Mouse (Mus musculus) kidney, embryonic 15.5 days (tissue): Measurements from ENCODE around the gene Fez2. TPM values are rescaled to one million over a fixed set of nuclear protein-coding genes. Genes with fewer than 3 reads are reported as not detected.

Source experiments
- ATAC-seq: fragments of 200-750 bp; cut with Nextera tagmentation; replicated peaks from 2 replicates; pipeline ENCODE4 v1.8.0; 2017; ENCODE audit warnings: moderate TSS enrichment; ENCODE audit not compliant: low FRiP score
- H3K27ac ChIP-seq: fragments of 300-500 bp; sonication (generic); 2 replicates; pipeline ENCODE4 v1.5.1; 2015; ENCODE audit warnings: mild to moderate bottlenecking, inconsistent platforms
- H3K27me3 ChIP-seq: fragments of 300-500 bp; sonication (generic); 2 replicates; pipeline ENCODE4 v1.6.1; 2015; ENCODE audit warnings: inconsistent platforms
- H3K36me3 ChIP-seq: fragments of 300-500 bp; sonication (generic); 2 replicates; pipeline ENCODE4 v1.6.1; 2015; ENCODE audit warnings: inconsistent platforms
- H3K4me1 ChIP-seq: fragments of 300-500 bp; sonication (generic); 2 replicates; pipeline ENCODE4 v1.6.1; 2015; ENCODE audit warnings: inconsistent platforms
- H3K4me2 ChIP-seq: fragments of 300-500 bp; sonication (generic); 2 replicates; pipeline ENCODE4 v1.6.1; 2015; ENCODE audit warnings: moderate library complexity, mild to moderate bottlenecking, inconsistent platforms
- H3K4me3 ChIP-seq: fragments of 300-500 bp; sonication (generic); replicated peaks from 2 replicates; pipeline ENCODE4 v1.5.1; 2015; ENCODE audit warnings: mild to moderate bottlenecking, inconsistent platforms
- H3K9ac ChIP-seq: fragments of 300-500 bp; sonication (generic); 2 replicates; pipeline ENCODE4 v1.6.1; 2015; ENCODE audit warnings: mild to moderate bottlenecking, inconsistent platforms
- H3K9me3 ChIP-seq: fragments of 300-500 bp; sonication (generic); replicated peaks from 2 replicates; pipeline ENCODE4 v1.6.1; 2016; ENCODE audit warnings: inconsistent platforms
- WGBS: fragments of 180-500 bp; shearing (Covaris S2); methylation state at CpG from one replicate; pipeline ENCODE4 v1.1.7; 2015; ENCODE audit warnings: mixed read lengths; 5-methylcytosine and 5-hydroxymethylcytosine counted together
- polyA plus RNA-seq: library from polyadenylated mRNA; unstranded; fragments of >200 nt; fragmentation: Nextera tagmentation; extraction: Ambion mirVana; gene quantifications from 2 replicates; pipeline ENCODE4 v1.2.1, GENCODE M21; 2015

Fez2 gene
- polyA plus RNA-seq, 1 experiment from 2014 or later, result 40.2 TPM

DNA sequence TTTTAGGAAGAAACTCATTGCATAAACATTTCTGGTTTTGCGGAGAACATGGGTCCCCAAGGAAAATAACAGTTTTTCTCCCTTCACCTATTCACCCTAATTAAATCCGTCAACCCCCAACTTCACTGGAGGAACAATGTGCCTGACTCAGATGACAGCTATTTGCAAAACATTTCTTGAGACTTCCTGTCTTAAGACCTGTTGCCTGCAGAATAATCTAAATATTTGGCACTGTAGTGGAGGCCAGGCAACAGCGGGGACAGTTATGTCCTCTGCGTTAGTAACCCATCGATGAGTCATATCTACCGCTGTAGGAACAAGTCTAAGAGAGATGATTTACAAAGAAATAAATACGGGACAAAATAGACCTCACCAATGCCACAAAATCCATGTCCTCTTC lies 26.9 kb upstream of the Fez2 start:
- Histone ChIP-seq H3K4me3 (no peak overlapping the region), H3K4me2 (no peak overlapping the region), H3K27me3 (no peaks in the 10 kb centered on the region), H3K9ac (no peak overlapping the region), H3K36me3 (no peaks in the 10 kb centered on the region), H3K9me3 (no peaks in the 10 kb centered on the region), H3K27ac (no peak overlapping the region), H3K4me1 (peaks cover 8% of the 10 kb centered on the region)
- ATAC-seq, result no peak
- 68% methylated on average over 7 of the region's 7 CpGs for whole genome bisulfite sequencing

- WGBS, result 98% methylated on average over 2 of the region's 2 CpGs
- Histone ChIP-seq H3K9ac (no peak overlapping the region), H3K27ac (no peak overlapping the region), H3K4me3 (no peak overlapping the region), H3K36me3 (no peaks in the 10 kb centered on the region), H3K4me2 (no peak overlapping the region), H3K9me3 (no peaks in the 10 kb centered on the region), H3K4me1 (no peaks in the 10 kb centered on the region), H3K27me3 (no peaks in the 10 kb centered on the region)
- ATAC-seq, result no peak
Observed at GRCm38 (mm10) chr17:78440771-78441170, 22.8 kb upstream of the Fez2 start.

- H3K4me2 ChIP-seq, result no peak overlapping the region
- 92% methylated on average over 4 of the region's 4 CpGs for WGBS
- no peaks in the 10 kb centered on the region for H3K36me3 ChIP-seq
- H3K4me1 ChIP-seq, result no peaks in the 10 kb centered on the region
- no peaks in the 10 kb centered on the region for H3K9me3 ChIP-seq
- no peak for ATAC-seq
- H3K4me3 ChIP-seq, result no peak overlapping the region
- H3K27ac ChIP-seq, result no peak overlapping the region
- H3K27me3 ChIP-seq, result no peaks in the 10 kb centered on the region
- H3K9ac ChIP-seq, result no peak overlapping the region
Observed at GRCm38 (mm10) chr17:78437161-78437560, 19.2 kb upstream of the Fez2 start.

GRCm38 (mm10) chr17:78435661-78436060 lies 17.7 kb upstream of the Fez2 start:
- Histone ChIP-seq H3K9me3 (no peaks in the 10 kb centered on the region), H3K27me3 (no peaks in the 10 kb centered on the region), H3K4me1 (no peaks in the 10 kb centered on the region), H3K4me3 (no peak overlapping the region), H3K4me2 (no peak overlapping the region), H3K36me3 (no peaks in the 10 kb centered on the region), H3K9ac (no peak overlapping the region), H3K27ac (no peak overlapping the region)
- 79% methylated on average over 6 of the region's 6 CpGs for WGBS
- ATAC-seq, result no peak

- H3K4me3 ChIP-seq, result no peak overlapping the region
- H3K36me3 ChIP-seq, result no peaks in the 10 kb centered on the region
- no peak overlapping the region for H3K27ac ChIP-seq
- H3K9ac ChIP-seq, result no peak overlapping the region
- no peaks in the 10 kb centered on the region for H3K4me1 ChIP-seq
- ATAC-seq, result no peak
- no peaks in the 10 kb centered on the region for H3K9me3 ChIP-seq
- no peaks in the 10 kb centered on the region for H3K27me3 ChIP-seq
- no peak overlapping the region for H3K4me2 ChIP-seq
- 41% methylated on average over 1 of the region's 1 CpGs for WGBS
Observed at GRCm38 (mm10) chr17:78434746-78435145, 16.8 kb upstream of the Fez2 start.

DNA sequence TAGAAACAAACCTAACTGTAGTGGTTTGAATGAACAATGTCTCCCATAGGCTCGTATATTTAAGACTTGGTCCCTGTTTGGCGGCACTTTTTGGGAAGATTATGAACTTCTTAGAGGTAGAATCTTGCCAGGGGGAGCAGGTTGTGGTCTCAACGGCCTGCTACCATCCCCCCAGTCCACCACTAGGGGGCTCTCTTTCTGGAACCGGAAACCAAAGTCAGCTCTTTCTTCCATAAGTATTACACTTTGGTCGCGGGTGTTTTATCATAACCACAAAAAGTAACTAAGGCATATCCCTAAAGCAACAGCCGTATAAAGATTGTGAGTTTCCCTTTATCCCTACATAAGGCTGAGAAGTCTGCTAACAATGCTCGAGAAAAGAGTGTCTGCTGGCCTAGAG lies 12.4 kb upstream of the Fez2 start:
- H3K36me3 ChIP-seq, result no peaks in the 10 kb centered on the region

DNA sequence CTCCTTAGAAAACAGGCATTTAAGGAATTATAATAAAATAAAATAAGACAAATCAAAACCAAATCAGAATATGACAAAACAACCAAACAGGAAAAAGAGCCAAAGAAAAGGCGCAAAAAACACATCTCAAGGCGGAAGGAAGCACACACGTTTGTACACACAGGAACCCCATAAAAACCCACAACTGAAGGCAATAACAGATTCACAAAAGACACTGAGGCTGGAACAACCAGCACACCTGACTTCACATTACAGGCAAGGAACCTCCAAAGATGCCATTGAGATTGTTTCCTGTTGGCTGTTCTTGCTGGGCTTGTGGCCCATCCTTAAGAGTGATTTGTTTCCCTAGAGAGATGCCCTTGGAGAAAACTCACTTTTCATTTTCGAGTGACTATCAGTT lies 11.1 kb upstream of the Fez2 start:
- Histone ChIP-seq H3K4me2 (no peak overlapping the region), H3K4me1 (no peaks in the 10 kb centered on the region), H3K9me3 (0 out of 2 replicates have a peak, but pooled peaks cover 2% of the 10 kb centered on the region), H3K9ac (no peak overlapping the region), H3K36me3 (no peaks in the 10 kb centered on the region), H3K27me3 (no peaks in the 10 kb centered on the region), H3K4me3 (no peak overlapping the region), H3K27ac (no peak overlapping the region)
- no peak for ATAC-seq
- WGBS, result 84% methylated on average over 4 of the region's 4 CpGs

More for the DNA sequence above, 12.4 kb upstream of the Fez2 start:
- H3K4me1 ChIP-seq, result no peaks in the 10 kb centered on the region
- WGBS, result 72% methylated on average over 8 of the region's 8 CpGs
- no peak overlapping the region for H3K27ac ChIP-seq
- 0 out of 2 replicates have a peak, but pooled peaks cover 2% of the 10 kb centered on the region for H3K9me3 ChIP-seq
- ATAC-seq, result no peak
- no peak overlapping the region for H3K4me2 ChIP-seq
- H3K9ac ChIP-seq, result no peak overlapping the region
- no peaks in the 10 kb centered on the region for H3K27me3 ChIP-seq
- H3K4me3 ChIP-seq, result no peak overlapping the region

DNA sequence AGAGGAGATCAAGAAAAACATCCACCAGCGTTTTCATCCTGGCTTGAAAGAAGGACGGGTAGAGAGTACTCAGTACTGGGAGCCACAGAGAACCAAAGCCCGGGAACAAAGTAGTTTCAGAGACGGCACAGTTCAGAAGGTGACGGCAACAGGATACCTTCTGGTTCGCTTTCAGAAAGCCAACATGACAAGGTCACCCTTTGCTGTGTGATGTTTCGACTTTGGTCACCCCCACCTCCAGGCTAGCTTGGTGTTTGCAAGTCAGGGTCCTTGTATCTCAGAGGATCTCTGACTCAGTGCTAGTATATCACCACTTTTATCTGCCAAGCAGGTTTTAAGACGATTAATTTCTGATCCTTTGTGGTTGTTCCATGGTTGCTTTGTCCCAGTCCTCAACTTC lies 7.1 kb upstream of the Fez2 start:
- Histone ChIP-seq H3K27ac (no peak overlapping the region), H3K9me3 (0 out of 2 replicates have a peak, but pooled peaks cover 2% of the 10 kb centered on the region), H3K4me2 (no peak overlapping the region), H3K27me3 (no peaks in the 10 kb centered on the region), H3K36me3 (no peaks in the 10 kb centered on the region), H3K9ac (no peak overlapping the region), H3K4me3 (no peak overlapping the region), H3K4me1 (no peaks in the 10 kb centered on the region)
- ATAC-seq, result no peak
- 58% methylated on average over 8 of the region's 8 CpGs for WGBS

DNA sequence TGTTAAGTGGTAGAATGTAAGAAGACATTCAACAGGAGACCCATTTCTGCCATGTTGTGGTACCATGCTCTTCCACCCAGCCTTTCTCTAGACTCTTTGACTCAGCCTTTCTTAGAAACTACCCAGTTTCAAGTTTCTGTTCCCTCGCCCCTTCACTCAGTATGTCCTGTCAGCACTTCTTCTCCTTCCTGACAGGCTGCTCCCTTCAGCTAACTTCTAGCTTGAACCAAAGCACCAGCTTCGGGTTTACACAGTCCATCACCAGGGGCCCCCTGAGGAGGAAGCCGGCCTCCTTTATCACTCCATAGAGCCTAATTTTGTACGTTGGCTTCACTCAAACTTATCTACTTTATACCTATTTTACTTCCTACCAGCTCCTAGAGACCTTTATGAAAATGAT lies 1.3 kb upstream of the Fez2 start:
- ATAC-seq, result no peak
- H3K27ac ChIP-seq, result no peak overlapping the region
- H3K27me3 ChIP-seq, result no peaks in the 10 kb centered on the region
- no peak overlapping the region for H3K4me3 ChIP-seq
- H3K4me1 ChIP-seq, result peaks cover 17% of the 10 kb centered on the region; the same call in 1 of the 2 replicates
- WGBS, result 78% methylated on average over 4 of the region's 4 CpGs
- H3K36me3 ChIP-seq, result no peaks in the 10 kb centered on the region
- no peak overlapping the region for H3K9ac ChIP-seq
- H3K4me2 ChIP-seq, result no peak overlapping the region
- no peaks in the 10 kb centered on the region for H3K9me3 ChIP-seq

- Histone ChIP-seq H3K27me3 (no peaks in the 10 kb centered on the region), H3K4me2 (no peak overlapping the region), H3K4me3 (no peak overlapping the region), H3K9me3 (no peaks in the 10 kb centered on the region), H3K9ac (no peak overlapping the region), H3K36me3 (peaks cover 8% of the 10 kb centered on the region), H3K4me1 (peaks cover 17% of the 10 kb centered on the region; the same call in 1 of the 2 replicates), H3K27ac (no peak overlapping the region)
- no peak for ATAC-seq
- 86% methylated on average over 2 of the region's 2 CpGs for WGBS
Observed at GRCm38 (mm10) chr17:78415255-78415654, 2.7 kb downstream of the Fez2 start.

DNA sequence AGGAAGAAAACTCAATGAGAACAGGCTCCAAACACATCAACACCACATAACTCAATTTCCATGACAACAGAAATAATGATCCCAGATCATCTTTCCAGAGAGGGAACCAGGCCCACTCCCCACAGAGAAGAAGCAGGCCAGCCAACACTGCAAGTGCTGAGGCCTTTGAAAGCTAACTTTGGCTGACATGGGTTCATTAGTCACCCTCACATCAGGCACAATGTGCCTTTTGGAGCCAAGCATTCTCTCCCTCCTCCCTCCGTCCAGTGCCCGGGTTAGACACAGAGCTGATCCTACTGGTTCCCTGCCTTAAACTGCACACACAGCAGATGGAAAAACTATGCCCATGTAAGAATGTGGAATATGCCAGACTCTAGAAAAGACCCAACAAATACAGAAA lies 8.1 kb downstream of the Fez2 start:
- Histone ChIP-seq H3K9ac (no peak overlapping the region), H3K36me3 (peaks cover 26% of the 10 kb centered on the region), H3K27me3 (no peaks in the 10 kb centered on the region), H3K4me3 (no peak overlapping the region), H3K4me2 (no peak overlapping the region), H3K9me3 (no peaks in the 10 kb centered on the region), H3K4me1 (peaks cover 12% of the 10 kb centered on the region; the same call in 1 of the 2 replicates), H3K27ac (no peak overlapping the region)
- no peak for ATAC-seq
- whole genome bisulfite sequencing, result 81% methylated on average over 2 of the region's 2 CpGs

GRCm38 (mm10) chr17:78408386-78408785 lies 9.6 kb downstream of the Fez2 start:
- H3K27me3 ChIP-seq, result no peaks in the 10 kb centered on the region
- no peak overlapping the region for H3K9ac ChIP-seq
- peaks cover 39% of the 10 kb centered on the region for H3K36me3 ChIP-seq
- H3K27ac ChIP-seq, result no peak overlapping the region
- no peak; the same call in 1 of the 2 replicates for ATAC-seq
- 80% methylated on average over 10 of the region's 10 CpGs for WGBS
- H3K4me2 ChIP-seq, result no peak overlapping the region
- no peaks in the 10 kb centered on the region for H3K9me3 ChIP-seq
- H3K4me3 ChIP-seq, result no peak overlapping the region
- H3K4me1 ChIP-seq, result peaks cover 7% of the 10 kb centered on the region; the same call in 1 of the 2 replicates

DNA sequence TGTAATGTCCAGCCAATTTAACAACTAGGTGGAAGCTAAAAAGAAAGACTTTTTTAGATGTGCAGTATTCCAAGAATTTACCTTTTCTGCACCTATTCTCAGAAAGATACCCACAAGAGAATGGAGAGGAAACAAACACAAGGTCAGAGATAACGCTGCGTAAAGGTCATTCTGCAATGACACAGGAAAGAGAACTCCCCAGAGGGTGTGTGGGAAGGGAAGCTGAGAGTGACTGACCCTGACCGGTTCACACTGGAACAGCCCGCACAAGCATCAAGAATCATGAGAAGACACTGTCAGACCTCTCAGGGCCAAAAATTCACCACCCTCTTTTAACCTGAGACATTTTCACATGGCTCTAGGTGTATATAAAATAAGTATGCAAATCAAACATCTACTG lies 10.4 kb downstream of the Fez2 start:
- no peak for ATAC-seq
- WGBS, result 39% methylated on average over 4 of the region's 4 CpGs

More for the DNA sequence above, 10.4 kb downstream of the Fez2 start:
- H3K9ac ChIP-seq, result no peak overlapping the region
- no peak overlapping the region for H3K4me3 ChIP-seq
- peaks cover 42% of the 10 kb centered on the region for H3K36me3 ChIP-seq
- no peak overlapping the region for H3K27ac ChIP-seq
- H3K4me1 ChIP-seq, result peaks cover 7% of the 10 kb centered on the region; the same call in 1 of the 2 replicates
- no peaks in the 10 kb centered on the region for H3K9me3 ChIP-seq
- H3K27me3 ChIP-seq, result no peaks in the 10 kb centered on the region
- H3K4me2 ChIP-seq, result no peak overlapping the region
